Mouse (Mus musculus) kidney, postnatal 25 days (tissue): ENCODE data around the gene Vmn2r22.
"Not testable (repeated sequence)": the region's sequence is repeated elsewhere in the genome, so short reads cannot be mapped to it uniquely, and the experiment has no call there.

Experiments used
- DNase-seq, 2 experiments: peaks; one replicate each; pipeline ENCODE4 v3.0.0; 2021; ENCODE audit warnings: mixed read lengths in 2 of 2

Gene Vmn2r22

GRCm38 (mm10) chr6:123650625-123651024 lies at the start of gene Vmn2r22:
Gene Vmn2r22 (minus strand): TSS chr6:123650725.
- DNase-seq, result not testable (repeated sequence)

GRCm38 (mm10) chr6:123697213-123697612 lies 46.7 kb upstream of the Vmn2r22 start:
- no peak for DNase-seq

GRCm38 (mm10) chr6:123696639-123697038 lies 46.1 kb upstream of the Vmn2r22 start:
- not testable (repeated sequence) for DNase-seq

- DNase-seq, result no peak
Observed at GRCm38 (mm10) chr6:123657040-123657439, 6.5 kb upstream of the Vmn2r22 start.

GRCm38 (mm10) chr6:123639394-123639793 lies 11.1 kb downstream of the Vmn2r22 start:
- not testable (repeated sequence) for DNase-seq

- not testable (repeated sequence) for DNase-seq
Observed at GRCm38 (mm10) chr6:123623784-123624183, 26.7 kb downstream of the Vmn2r22 start.

- DNase-seq, result not testable (repeated sequence)
Observed at GRCm38 (mm10) chr6:123588368-123588767, 62.2 kb downstream of the Vmn2r22 start.

GRCm38 (mm10) chr6:123587796-123588328 lies 62.7 kb downstream of the Vmn2r22 start:
- not testable (repeated sequence) for DNase-seq

GRCm38 (mm10) chr6:123583988-123584387 lies 66.5 kb downstream of the Vmn2r22 start:
- not testable (repeated sequence) for DNase-seq

GRCm38 (mm10) chr6:123574698-123575097 lies 75.8 kb downstream of the Vmn2r22 start:
- DNase-seq, result not testable (repeated sequence)
